Mouse (Mus musculus): ENCODE results near the gene Uckl1. TPM values are rescaled to one million over a fixed set of nuclear protein-coding genes. Genes with fewer than 3 reads are reported as not detected.
A peak's percentile ranks its signal among the peaks of the same experiment; 100 is the strongest.

Uckl1 gene
- polyA plus RNA-seq, 2 experiments, result 41.2 to 130 TPM

- H3K9ac ChIP-seq (ENCODE audit: low read depth, low read length, severe bottlenecking), result no peak overlapping the region
- H3K9me3 ChIP-seq (ENCODE audit: control insufficient read depth, low read length), result no peaks in the 10 kb centered on the region
- peaks cover 8% of the 10 kb centered on the region for H3K4me1 ChIP-seq (ENCODE audit: control insufficient read depth, insufficient read depth, low read length)
- H3K4me2 ChIP-seq (replicated peaks; ENCODE audit: low read depth, low read length, severe bottlenecking), result no peak overlapping the region
- H3K27me3 ChIP-seq (ENCODE audit: control insufficient read depth, insufficient read depth, low read length), result peaks cover 6% of the 10 kb centered on the region; the same call in 1 of the 2 replicates
- no peak overlapping the region for H3K4me3 ChIP-seq (replicated peaks; ENCODE audit: low read length)
- no peak for TF ChIP-seq POLR2A (IDR thresholded peaks at IDR 0.05; ENCODE audit: borderline replicate concordance, extremely low read depth, insufficient read depth, insufficient read length)
- peaks cover 21% of the 10 kb centered on the region for H3K36me3 ChIP-seq (ENCODE audit: control insufficient read depth, insufficient read depth, low read length)
- no peak overlapping the region for H3K27ac ChIP-seq (replicated peaks; ENCODE audit: low read depth, low read length)
- no peak for DNase-seq (ENCODE audit: low spot score)
- ATAC-seq (ENCODE audit: low FRiP score, low read depth), result no peak
Measured at GRCm38 (mm10) chr2:181593937-181594336, 9.2 kb upstream of the Uckl1 start.

DNA sequence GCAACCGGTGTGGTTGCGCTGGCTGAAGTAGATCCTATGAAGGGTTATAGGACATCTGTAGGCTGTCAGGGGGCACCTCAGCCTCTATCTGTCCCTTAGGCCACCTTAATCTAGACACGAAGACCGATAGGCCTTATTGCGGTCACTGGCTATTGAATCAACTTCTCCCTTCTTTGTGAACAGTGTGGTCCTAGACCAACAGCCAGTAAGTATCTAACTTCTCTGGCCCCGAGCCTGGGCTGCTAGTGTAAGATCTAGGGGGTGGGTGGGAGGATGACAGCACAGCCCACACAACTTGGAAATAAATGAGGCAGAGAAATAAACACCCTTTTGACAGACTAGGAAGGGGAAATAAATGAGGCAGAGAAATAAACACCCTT is 8.3 kb upstream of the Uckl1 start:
- TF ChIP-seq POLR2A (IDR thresholded peaks at IDR 0.05; ENCODE audit: borderline replicate concordance, extremely low read depth, insufficient read depth, insufficient read length), result no peak
- no peaks in the 10 kb centered on the region for H3K9me3 ChIP-seq (ENCODE audit: control insufficient read depth, low read length)
- H3K27ac ChIP-seq (replicated peaks; ENCODE audit: low read depth, low read length), result peak overlapping the region; percentile 77
- ATAC-seq (ENCODE audit: low FRiP score, low read depth) (peak; percentile 9; the same call in 1 of the 2 replicates), DNase-seq (ENCODE audit: low spot score) (no peak)
- no peaks in the 10 kb centered on the region for H3K27me3 ChIP-seq (ENCODE audit: control insufficient read depth, insufficient read depth, low read length)
- H3K9ac ChIP-seq (ENCODE audit: low read depth, low read length, severe bottlenecking), result peak overlapping the region; percentile 90
- 3% methylated on average over 6 of the region's 6 CpGs for WGBS
- peak overlapping the region; percentile 96 for H3K4me3 ChIP-seq (replicated peaks; ENCODE audit: low read length)
- peaks cover 8% of the 10 kb centered on the region for H3K4me1 ChIP-seq (ENCODE audit: control insufficient read depth, insufficient read depth, low read length)
- peak overlapping the region; percentile 80 for H3K4me2 ChIP-seq (replicated peaks; ENCODE audit: low read depth, low read length, severe bottlenecking)
- H3K36me3 ChIP-seq (ENCODE audit: control insufficient read depth, insufficient read depth, low read length), result peaks cover 30% of the 10 kb centered on the region

- Histone ChIP-seq H3K36me3 (ENCODE audit: control insufficient read depth, insufficient read depth, low read length) (peaks cover 35% of the 10 kb centered on the region), H3K9ac (ENCODE audit: low read depth, low read length, severe bottlenecking) (peak within 1 kb of the TSS; percentile 90), H3K4me1 (ENCODE audit: control insufficient read depth, insufficient read depth, low read length) (peaks cover 8% of the 10 kb centered on the region), H3K9me3 (ENCODE audit: control insufficient read depth, low read length) (no peaks in the 10 kb centered on the region), H3K27ac (replicated peaks; ENCODE audit: low read depth, low read length) (peak within 1 kb of the TSS; percentile 77), H3K4me2 (replicated peaks; ENCODE audit: low read depth, low read length, severe bottlenecking) (peak within 1 kb of the TSS; percentile 80), H3K27me3 (ENCODE audit: control insufficient read depth, insufficient read depth, low read length) (no peaks in the 10 kb centered on the region), H3K4me3 (replicated peaks; ENCODE audit: low read length) (peak within 1 kb of the TSS; percentile 96)
- ATAC-seq (ENCODE audit: low FRiP score, low read depth) (peak; percentile 92), DNase-seq (ENCODE audit: low spot score) (peak; percentile 66)
- 0% methylated on average over 42 of the region's 97 CpGs for whole genome bisulfite sequencing
- TF ChIP-seq POLR2A (IDR thresholded peaks at IDR 0.05; ENCODE audit: borderline replicate concordance, extremely low read depth, insufficient read depth, insufficient read length), result peak; percentile 95; the same call in 1 of the 2 replicates
Measured at GRCm38 (mm10) chr2:181592231-181593041, 7.7 kb upstream of the Uckl1 start, which contains the start of gene Zfp512b. Gene Zfp512b (minus strand): TSS chr2:181592803.

GRCm38 (mm10) chr2:181591528-181592085 is 6.9 kb upstream of the Uckl1 start, which contains the start of gene Prpf6:
Gene Prpf6 (plus strand): TSS chr2:181591868.
- DNase-seq (ENCODE audit: low spot score) (no peak), ATAC-seq (ENCODE audit: low FRiP score, low read depth) (no peak)
- no peak for TF ChIP-seq POLR2A (IDR thresholded peaks at IDR 0.05; ENCODE audit: borderline replicate concordance, extremely low read depth, insufficient read depth, insufficient read length)
- Histone ChIP-seq H3K9me3 (ENCODE audit: control insufficient read depth, low read length) (no peaks in the 10 kb centered on the region), H3K36me3 (ENCODE audit: control insufficient read depth, insufficient read depth, low read length) (peaks cover 43% of the 10 kb centered on the region), H3K27ac (replicated peaks; ENCODE audit: low read depth, low read length) (peak within 1 kb of the TSS; percentile 77), H3K9ac (ENCODE audit: low read depth, low read length, severe bottlenecking) (peak within 1 kb of the TSS; percentile 90), H3K4me3 (replicated peaks; ENCODE audit: low read length) (peak within 1 kb of the TSS; percentile 96), H3K27me3 (ENCODE audit: control insufficient read depth, insufficient read depth, low read length) (no peaks in the 10 kb centered on the region), H3K4me1 (ENCODE audit: control insufficient read depth, insufficient read depth, low read length) (peaks cover 8% of the 10 kb centered on the region), H3K4me2 (replicated peaks; ENCODE audit: low read depth, low read length, severe bottlenecking) (peak within 1 kb of the TSS; percentile 80)
- WGBS, result 20% methylated on average over 4 of the region's 5 CpGs

DNA sequence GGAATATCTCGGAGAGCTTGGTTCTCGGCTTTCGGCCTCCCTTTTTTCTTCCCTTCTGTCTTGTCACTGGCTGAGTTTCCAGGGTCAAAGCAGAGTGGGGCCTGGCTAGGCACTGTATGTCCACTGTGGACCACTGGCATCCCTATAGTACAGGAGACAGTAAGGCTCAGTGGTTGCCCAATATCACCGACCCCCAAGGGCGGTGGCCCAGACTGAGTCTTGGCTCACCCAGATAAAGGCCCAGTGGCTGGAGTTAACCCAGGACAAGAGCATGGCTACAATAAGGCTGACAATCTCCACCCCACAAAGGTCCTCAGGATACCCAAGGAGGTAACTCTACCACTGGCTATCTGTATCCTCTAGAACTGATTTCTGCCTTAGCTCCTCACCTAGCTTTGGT is 5.8 kb upstream of the Uckl1 start:
- no peak for ATAC-seq (ENCODE audit: low FRiP score, low read depth)

More for the DNA sequence above, 5.8 kb upstream of the Uckl1 start:
- no peak overlapping the region for H3K4me2 ChIP-seq (replicated peaks; ENCODE audit: low read depth, low read length, severe bottlenecking)
- no peaks in the 10 kb centered on the region for H3K27me3 ChIP-seq (ENCODE audit: control insufficient read depth, insufficient read depth, low read length)
- TF ChIP-seq POLR2A (IDR thresholded peaks at IDR 0.05; ENCODE audit: borderline replicate concordance, extremely low read depth, insufficient read depth, insufficient read length), result no peak
- no peak overlapping the region for H3K27ac ChIP-seq (replicated peaks; ENCODE audit: low read depth, low read length)
- no peak overlapping the region for H3K4me3 ChIP-seq (replicated peaks; ENCODE audit: low read length)
- H3K9ac ChIP-seq (ENCODE audit: low read depth, low read length, severe bottlenecking), result no peak overlapping the region
- H3K4me1 ChIP-seq (ENCODE audit: control insufficient read depth, insufficient read depth, low read length), result peaks cover 8% of the 10 kb centered on the region
- 97% methylated on average over 5 of the region's 5 CpGs for WGBS
- no peak for DNase-seq (ENCODE audit: low spot score)
- no peaks in the 10 kb centered on the region for H3K9me3 ChIP-seq (ENCODE audit: control insufficient read depth, low read length)
- H3K36me3 ChIP-seq (ENCODE audit: control insufficient read depth, insufficient read depth, low read length), result peaks cover 55% of the 10 kb centered on the region

All from limb, embryonic 14.5 days (tissue).